Comparison of ENCODE assay signal across 16 mouse cellular contexts in the genomic region with DNA sequence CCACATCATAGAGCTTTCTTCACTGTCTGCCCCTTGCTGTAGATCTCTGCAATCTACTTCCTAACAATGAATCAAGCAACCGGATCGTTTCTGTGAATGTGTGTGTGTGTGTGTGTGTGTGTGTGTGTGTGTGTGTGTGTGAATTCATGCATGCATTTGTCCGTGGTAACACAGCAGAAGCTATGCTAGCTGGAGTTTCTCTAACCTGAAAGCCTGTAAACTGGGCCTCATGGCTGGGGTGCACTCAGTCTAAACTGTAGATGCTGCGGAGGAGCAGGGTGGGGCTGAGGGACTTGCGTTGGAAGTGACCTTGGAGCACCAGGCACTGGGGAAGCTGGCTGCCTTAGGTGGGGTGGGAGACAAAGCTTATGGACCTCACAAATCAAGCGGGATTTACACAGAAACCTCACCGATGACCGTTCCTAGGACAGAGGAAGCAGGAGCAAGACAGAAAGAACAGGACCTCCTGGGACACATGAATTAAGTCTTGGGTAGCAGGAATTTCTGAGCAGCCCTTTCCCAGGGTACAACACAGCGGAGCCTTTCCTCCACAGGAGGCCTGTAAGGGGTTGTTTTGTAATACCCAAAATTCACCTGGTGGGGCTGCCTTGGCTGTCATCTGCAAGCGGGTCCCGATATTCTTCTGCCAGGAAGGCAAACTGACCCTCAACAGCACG. TPM values are rescaled to one million over a fixed set of nuclear protein-coding genes. Genes with fewer than 3 reads are reported as not detected.
DNase-seq lines count a peak whose midpoint lies in the region; ATAC-seq lines count a peak whose summit lies in the region.
"Had no signal": no experiment of that assay in that cellular context is flagged by ENCODE, and none has a peak within 500 bp of the region (broad histone marks: within the 10 kb centered on the region; RNA-seq: fewer than 3 reads in every experiment).

No protein-coding gene starts in this region.

- peaks cover 5% of the 10 kb centered on the region; the same call in 1 of the 2 replicates for H3K9me3 ChIP-seq in heart, embryonic 13.5 days
- no peaks in the 10 kb centered on the region; the same call in 1 of the 2 replicates for H3K9me3 ChIP-seq in midbrain, embryonic 11.5 days (ENCODE audit: control insufficient read depth, low read length)
- no peaks in the 10 kb centered on the region for H3K9me3 ChIP-seq in midbrain, embryonic 16.5 days (replicated peaks; ENCODE audit: control insufficient read depth, low read length, poor library complexity, severe bottlenecking)
- no peaks in the 10 kb centered on the region for H3K9me3 ChIP-seq in embryonic facial prominence, embryonic 13.5 days
- 0 out of 2 replicates have a peak, but pooled peaks cover 7% of the 10 kb centered on the region for H3K9me3 ChIP-seq in neural tube, embryonic 15.5 days (replicated peaks)
- H3K9me3 ChIP-seq: forebrain, embryonic 13.5 days had no signal

- no peak for DNase-seq in heart, adult 18-20 months
- DNase-seq in midbrain, embryonic 11.5 days (ENCODE audit: low spot score, missing footprints), result peak; percentile 91
- DNase-seq in heart, adult 9 months (ENCODE audit: low spot score in 2 of 2), result no peak
- DNase-seq: cerebellum, adult 11-12 months; gastrocnemius, postnatal 36 days; heart, postnatal 14 days; layer of hippocampus, postnatal 36 days; right cerebral cortex, postnatal 4 days had no signal

- H3K27ac ChIP-seq in heart, embryonic 13.5 days (replicated peaks), result no peak overlapping the region
- H3K27ac ChIP-seq in midbrain, embryonic 11.5 days (ENCODE audit: low read depth, low read length), result no peak overlapping the region
- no peak overlapping the region for H3K27ac ChIP-seq in midbrain, embryonic 16.5 days (ENCODE audit: low read length)
- H3K27ac ChIP-seq in embryonic facial prominence, embryonic 13.5 days, result no peak overlapping the region
- no peak overlapping the region for H3K27ac ChIP-seq in neural tube, embryonic 15.5 days (replicated peaks)
- H3K27ac ChIP-seq: forebrain, embryonic 13.5 days; limb, embryonic 15.5 days had no signal

- H3K27me3 ChIP-seq in heart, embryonic 13.5 days (replicated peaks), result peaks cover 12% of the 10 kb centered on the region; the same call in 1 of the 2 replicates
- peaks cover 18% of the 10 kb centered on the region; the same call in 1 of the 2 replicates for H3K27me3 ChIP-seq in midbrain, embryonic 11.5 days (ENCODE audit: control insufficient read depth, insufficient read depth, low read length)
- H3K27me3 ChIP-seq in midbrain, embryonic 16.5 days (ENCODE audit: control insufficient read depth, insufficient read depth, low read depth, low read length), result peaks cover 23% of the 10 kb centered on the region; the same call in 1 of the 2 replicates
- peaks cover 9% of the 10 kb centered on the region; the same call in 1 of the 2 replicates for H3K27me3 ChIP-seq in embryonic facial prominence, embryonic 13.5 days
- H3K27me3 ChIP-seq in neural tube, embryonic 15.5 days (replicated peaks), result peaks cover 12% of the 10 kb centered on the region

- H3K36me3 ChIP-seq in heart, embryonic 13.5 days, result no peaks in the 10 kb centered on the region
- no peaks in the 10 kb centered on the region for H3K36me3 ChIP-seq in midbrain, embryonic 11.5 days (ENCODE audit: control insufficient read depth, insufficient read depth, low read length)
- H3K36me3 ChIP-seq in midbrain, embryonic 16.5 days (ENCODE audit: control insufficient read depth, insufficient read depth, low read length), result no peaks in the 10 kb centered on the region
- 0 out of 2 replicates have a peak, but pooled peaks cover 3% of the 10 kb centered on the region for H3K36me3 ChIP-seq in embryonic facial prominence, embryonic 13.5 days
- H3K36me3 ChIP-seq in neural tube, embryonic 15.5 days, result no peaks in the 10 kb centered on the region
- H3K36me3 ChIP-seq: limb, embryonic 15.5 days had no signal

- no peak overlapping the region for H3K4me3 ChIP-seq in heart, embryonic 13.5 days
- H3K4me3 ChIP-seq in midbrain, embryonic 11.5 days (ENCODE audit: low read depth, low read length), result no peak overlapping the region
- H3K4me3 ChIP-seq in midbrain, embryonic 16.5 days (ENCODE audit: low read depth, low read length), result no peak overlapping the region
- no peak overlapping the region for H3K4me3 ChIP-seq in embryonic facial prominence, embryonic 13.5 days
- H3K4me3 ChIP-seq in neural tube, embryonic 15.5 days (replicated peaks), result no peak overlapping the region
- H3K4me3 ChIP-seq: forebrain, embryonic 13.5 days; limb, embryonic 15.5 days had no signal

- peaks cover 36% of the 10 kb centered on the region for H3K4me1 ChIP-seq in heart, embryonic 13.5 days
- peaks cover 25% of the 10 kb centered on the region for H3K4me1 ChIP-seq in midbrain, embryonic 11.5 days (ENCODE audit: control insufficient read depth, insufficient read depth, low read length)
- H3K4me1 ChIP-seq in midbrain, embryonic 16.5 days (ENCODE audit: control insufficient read depth, insufficient read depth, low read length), result peaks cover 11% of the 10 kb centered on the region
- H3K4me1 ChIP-seq in embryonic facial prominence, embryonic 13.5 days, result peaks cover 48% of the 10 kb centered on the region
- peaks cover 22% of the 10 kb centered on the region for H3K4me1 ChIP-seq in neural tube, embryonic 15.5 days

- no peak for ATAC-seq in heart, embryonic 13.5 days (ENCODE audit: extremely low read depth, insufficient number of reproducible peaks, low FRiP score, low TSS enrichment)
- ATAC-seq in midbrain, embryonic 11.5 days (ENCODE audit: low FRiP score), result 0 out of 2 replicates have a peak, but pooled peaks have one; percentile 9
- no peak for ATAC-seq in midbrain, embryonic 16.5 days
- no peak for ATAC-seq in embryonic facial prominence, embryonic 13.5 days (ENCODE audit: insufficient number of reproducible peaks, insufficient read depth, low FRiP score, low TSS enrichment, low read depth)
- no peak for ATAC-seq in neural tube, embryonic 15.5 days (ENCODE audit: low FRiP score)
- no peak for ATAC-seq in granulocyte monocyte progenitor cell, adult 5-6 weeks (replicated peaks; ENCODE audit: poor library complexity, severe bottlenecking)
- ATAC-seq: forebrain, embryonic 13.5 days had no signal

- H3K9ac ChIP-seq in heart, embryonic 13.5 days, result no peak overlapping the region
- H3K9ac ChIP-seq in midbrain, embryonic 11.5 days (ENCODE audit: low read length), result no peak overlapping the region
- H3K9ac ChIP-seq in midbrain, embryonic 16.5 days (ENCODE audit: low read depth, low read length), result no peak overlapping the region
- no peak overlapping the region for H3K9ac ChIP-seq in embryonic facial prominence, embryonic 13.5 days
- H3K9ac ChIP-seq in neural tube, embryonic 15.5 days (replicated peaks), result no peak overlapping the region
- H3K9ac ChIP-seq: forebrain, embryonic 13.5 days; limb, embryonic 15.5 days had no signal

- peak overlapping the region; percentile 63; the same call in 1 of the 2 replicates for H3K4me2 ChIP-seq in heart, embryonic 13.5 days
- H3K4me2 ChIP-seq in midbrain, embryonic 11.5 days, result no peak overlapping the region
- no peak overlapping the region for H3K4me2 ChIP-seq in midbrain, embryonic 16.5 days (ENCODE audit: low read length)
- 0 out of 2 replicates have a peak overlapping the region, but pooled peaks have one; percentile 50 for H3K4me2 ChIP-seq in embryonic facial prominence, embryonic 13.5 days
- peak overlapping the region; percentile 13; the same call in 1 of the 2 replicates for H3K4me2 ChIP-seq in neural tube, embryonic 15.5 days

- 52% methylated on average over 12 of the region's 12 CpGs for WGBS in heart, embryonic 13.5 days
- 57% methylated on average over 12 of the region's 12 CpGs for WGBS in midbrain, embryonic 11.5 days
- 43% methylated on average over 12 of the region's 12 CpGs for WGBS in midbrain, embryonic 16.5 days
- 51% methylated on average over 12 of the region's 12 CpGs for WGBS in embryonic facial prominence, embryonic 13.5 days
- 53% methylated on average over 12 of the region's 12 CpGs for WGBS in neural tube, embryonic 15.5 days

RNA-seq across cellular contexts. Expression of a gene that starts 41.0 kb away (rescaled TPM):
- polyA plus RNA-seq in heart, embryonic 13.5 days (2015; fragmentation: Nextera tagmentation; extraction: Ambion mirVana), result 0.36 and 0.97 TPM in 2 replicates
- not detected for total RNA-seq in heart, adult 18-20 months (2021)
- polyA plus RNA-seq in midbrain, embryonic 11.5 days (2014; fragmentation: Nextera tagmentation; extraction: Ambion mirVana), result 0.88 and 1.0 TPM in 2 replicates
- 1.0 and 1.2 TPM in 2 replicates for polyA plus RNA-seq in midbrain, embryonic 16.5 days (2015; fragmentation: Nextera tagmentation; extraction: Ambion mirVana)
- 1.4 and 6.5 TPM in 2 replicates for polyA plus RNA-seq in embryonic facial prominence, embryonic 13.5 days (2015; fragmentation: Nextera tagmentation; extraction: Ambion mirVana)
- 0.74 and 1.0 TPM in 2 replicates for polyA plus RNA-seq in neural tube, embryonic 15.5 days (2015; fragmentation: Nextera tagmentation; extraction: Ambion mirVana)
- 2.2 and 5.0 TPM in 2 replicates for total RNA-seq in granulocyte monocyte progenitor cell, adult 5-6 weeks (2014; fragmentation: Nextera tagmentation)
- total RNA-seq in granulocyte monocyte progenitor cell, adult 5-6 weeks (2017), result 2.2 and 3.5 TPM in 2 replicates
- total RNA-seq: adrenal gland, adult 18-20 months; gastrocnemius, postnatal 36 days; heart, postnatal 14 days; layer of hippocampus, postnatal 36 days had no signal

Comparison
In these comparisons a context has a peak if more than half of its experiments do, and no peak if none do; other contexts are left out.
1. H3K4me2 ChIP-seq: peak in heart, embryonic 13.5 days (single experiment), embryonic facial prominence, embryonic 13.5 days (single experiment) and neural tube, embryonic 15.5 days (single experiment); none in midbrain, embryonic 11.5 days (single experiment) and midbrain, embryonic 16.5 days (single experiment).